Mouse (Mus musculus) lung, postnatal 36 days (tissue): Measurements from ENCODE around the gene Cadm4.
"Not testable (repeated sequence)": the region's sequence is repeated elsewhere in the genome, so short reads cannot be mapped to it uniquely, and the experiment has no call there.

ENCODE experiments used
- DNase-seq: peaks from one replicate; pipeline ENCODE4 v3.0.0; 2022; ENCODE audit warnings: mixed read lengths

Cadm4 gene

DNA sequence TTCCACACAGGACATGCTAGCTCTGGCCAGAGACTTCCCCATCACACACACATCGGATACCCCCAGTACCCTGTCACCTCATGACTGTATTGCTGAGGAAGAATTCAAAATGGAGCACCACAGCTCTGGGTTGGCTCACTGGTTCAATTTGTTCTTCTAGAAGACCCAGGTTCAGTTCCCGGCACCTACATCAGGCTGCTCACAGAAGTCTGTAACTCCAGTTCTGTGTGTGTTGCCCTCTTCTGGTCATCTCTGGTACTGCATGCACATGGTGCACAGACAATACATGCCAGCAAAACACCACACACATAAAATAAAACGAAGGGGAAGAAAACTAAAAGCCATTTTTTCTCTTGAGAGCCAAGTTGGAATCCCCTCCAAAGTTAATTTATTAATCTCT, 12.7 kb upstream of the Cadm4 start:
- DNase-seq, result peak; percentile 37

DNA sequence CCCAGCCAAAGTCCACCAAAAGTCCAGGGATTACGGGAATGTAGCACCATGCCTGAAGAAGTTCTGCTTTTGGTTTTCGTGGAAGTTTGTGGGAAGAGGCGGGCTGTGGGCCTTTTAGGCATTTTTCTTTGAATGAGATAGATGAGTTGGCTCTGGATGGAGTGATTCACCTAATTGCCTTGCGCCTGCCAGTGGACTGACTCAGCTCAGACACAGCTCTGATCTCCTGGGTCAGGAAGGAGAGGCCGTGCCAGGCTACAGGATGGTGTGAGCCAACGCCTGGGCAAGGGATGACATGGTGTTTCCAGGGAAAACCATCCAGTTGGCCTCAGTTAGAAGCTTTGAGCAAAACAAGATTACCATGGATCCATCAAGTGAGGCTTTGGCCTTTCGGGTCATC, 11.5 kb upstream of the Cadm4 start:
- DNase-seq, result peak; percentile 40

DNA sequence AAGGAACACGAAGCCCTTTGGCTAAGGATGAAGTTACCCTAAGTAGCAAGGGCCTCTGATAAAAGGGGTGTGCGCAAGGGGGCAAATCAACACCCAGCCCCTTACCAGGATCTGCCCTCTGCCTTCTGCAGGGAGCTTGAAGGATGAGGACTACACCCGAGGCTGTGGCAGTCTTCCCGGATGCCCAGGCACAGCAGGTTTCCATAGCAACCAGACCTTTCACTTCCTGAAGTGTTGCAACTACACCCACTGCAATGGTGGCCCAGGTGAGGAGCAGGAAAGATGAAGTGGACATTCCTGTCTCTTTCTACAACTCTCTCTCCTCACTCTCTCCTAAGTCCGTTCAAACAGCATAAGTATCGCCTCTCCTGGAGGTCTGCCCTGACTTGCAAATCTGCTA, 9.4 kb upstream of the Cadm4 start:
- DNase-seq, result no peak

DNA sequence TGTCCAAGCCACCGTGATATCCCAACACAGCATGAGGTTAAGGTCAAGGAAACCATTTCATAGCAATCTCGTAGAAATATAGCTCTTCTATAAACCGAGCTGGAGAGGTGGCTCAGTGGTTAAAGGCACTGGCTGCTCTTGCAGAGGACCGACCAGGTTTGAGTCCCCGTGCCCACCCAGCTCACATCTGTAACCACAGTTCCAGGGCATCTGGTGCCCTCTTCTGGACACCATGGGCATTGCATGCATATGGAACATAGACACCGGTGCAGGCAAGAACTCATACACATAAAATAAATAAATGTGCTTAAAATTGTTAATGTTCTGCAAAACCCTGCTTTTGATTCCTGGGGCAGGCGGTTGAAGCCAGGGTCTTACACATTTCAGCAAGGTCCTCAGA, 8.9 kb upstream of the Cadm4 start:
- peak; percentile 57 for DNase-seq

DNA sequence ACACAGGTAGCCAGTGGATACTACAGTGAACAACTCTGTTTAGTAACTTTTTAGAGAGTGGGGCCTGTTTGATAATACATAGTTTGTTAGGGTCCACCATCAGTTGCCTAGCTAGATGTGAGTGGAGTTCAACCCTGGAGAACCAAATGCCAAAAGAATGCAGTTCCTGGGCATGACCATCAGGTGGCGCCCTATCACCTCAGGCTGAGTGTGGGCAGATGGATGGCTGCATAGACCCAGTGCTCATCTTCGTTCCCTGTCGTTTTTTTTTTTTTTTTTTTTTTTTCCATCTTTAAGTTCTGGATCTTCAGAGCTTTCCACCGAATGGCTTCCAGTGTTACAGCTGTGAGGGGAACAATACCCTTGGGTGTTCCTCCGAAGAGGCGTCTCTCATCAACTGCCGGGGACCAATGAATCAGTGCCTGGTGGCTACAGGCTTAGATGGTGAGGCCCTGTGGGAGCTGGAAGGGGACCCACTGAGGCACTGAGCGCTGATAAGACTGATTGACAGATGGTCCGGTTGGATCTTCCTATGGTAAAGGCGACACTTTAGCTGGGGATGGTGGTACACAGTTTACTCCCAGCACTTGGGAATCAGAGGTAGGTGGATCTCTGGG, 7.8 kb upstream of the Cadm4 start:
- DNase-seq, result peak; percentile 69

DNA sequence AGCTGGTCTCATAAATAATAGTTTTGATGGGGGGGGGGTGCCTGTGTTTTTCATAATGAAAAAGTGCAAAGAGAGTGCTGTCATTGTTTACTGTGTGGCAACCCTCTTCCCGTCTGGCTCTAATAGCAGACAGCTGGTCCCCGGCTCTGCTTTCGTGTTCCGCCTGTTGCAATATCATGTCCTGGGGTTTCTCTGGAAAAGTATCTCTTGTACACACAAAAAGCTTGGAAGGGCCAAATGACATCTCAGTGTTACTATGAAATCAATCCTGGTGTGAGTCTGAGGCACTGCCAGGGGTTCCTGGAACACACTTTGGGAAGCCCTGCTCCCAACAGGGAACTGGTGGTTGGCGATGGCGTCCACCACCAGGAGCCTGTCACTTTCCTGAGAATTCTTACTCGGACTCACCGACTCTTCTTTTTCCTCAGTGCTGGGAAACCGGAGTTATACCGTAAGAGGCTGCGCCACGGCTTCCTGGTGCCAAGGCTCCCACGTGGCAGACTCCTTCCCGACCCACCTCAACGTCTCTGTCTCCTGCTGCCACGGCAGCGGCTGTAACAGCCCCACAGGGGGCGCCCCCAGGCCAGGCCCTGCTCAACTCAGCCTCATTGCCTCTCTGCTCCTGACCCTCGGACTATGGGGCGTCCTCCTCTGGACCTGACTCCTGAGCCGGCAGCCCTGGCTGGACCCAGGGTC, 6.9 kb upstream of the Cadm4 start:
- no peak for DNase-seq

DNA sequence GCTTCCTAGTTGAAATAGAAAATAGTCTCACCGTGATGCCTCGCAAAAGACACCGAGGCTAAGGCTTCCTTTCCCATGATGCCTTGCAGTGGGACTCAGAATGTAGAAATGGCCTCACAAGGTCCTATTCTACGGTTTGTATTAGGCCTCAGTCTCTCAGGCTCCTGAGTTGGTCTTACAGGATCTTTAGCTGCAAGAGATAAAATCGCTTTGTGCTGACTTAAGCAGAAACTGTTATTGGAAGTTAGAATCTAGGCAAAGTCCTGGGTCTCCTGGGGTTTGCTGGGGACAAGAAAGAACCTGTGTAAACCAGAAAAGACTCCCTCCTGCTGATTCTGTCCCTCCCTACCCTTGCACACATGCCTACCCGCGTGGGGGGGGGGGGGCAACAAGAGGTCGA, 5.5 kb upstream of the Cadm4 start:
- DNase-seq, result no peak

DNA sequence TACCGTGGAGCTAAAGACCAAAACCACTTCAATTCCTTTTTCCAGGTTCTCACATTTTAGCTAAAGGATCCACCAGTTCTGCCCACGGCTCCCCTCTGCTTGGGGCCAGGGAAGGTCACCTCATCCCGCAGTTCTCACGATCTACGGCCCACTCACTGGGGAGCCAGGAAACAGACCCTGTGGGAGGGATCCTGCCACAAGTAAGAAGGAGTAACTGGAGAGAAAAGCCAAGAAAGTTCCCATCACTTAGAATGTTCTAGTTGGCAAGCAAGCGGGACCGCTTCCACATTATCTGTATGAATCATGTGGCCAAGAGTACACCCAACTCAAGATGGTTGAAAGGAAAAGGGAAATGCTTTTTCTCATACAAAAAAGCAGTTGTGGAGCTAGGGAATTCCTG, 5.0 kb upstream of the Cadm4 start:
- no peak for DNase-seq

DNA sequence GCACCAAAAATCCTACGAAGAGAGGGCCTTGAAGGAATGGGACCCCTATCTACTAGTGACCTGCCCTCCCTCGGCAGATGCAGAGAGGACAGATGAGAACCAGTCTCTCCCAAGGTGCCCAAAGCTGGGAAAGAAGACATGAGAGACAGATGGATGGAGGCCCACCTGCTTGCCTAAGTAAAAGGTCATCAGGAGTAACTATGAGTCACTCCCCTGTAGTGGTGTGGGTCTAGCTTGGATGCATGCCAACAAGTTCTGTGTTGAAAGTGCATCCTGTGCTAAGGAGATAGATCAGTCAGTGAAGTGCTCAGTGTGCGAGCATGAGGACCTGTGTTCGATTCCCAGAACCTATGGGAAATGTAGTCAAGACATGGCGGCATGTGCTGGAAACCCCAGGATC, 2.9 kb upstream of the Cadm4 start:
- no peak for DNase-seq

DNA sequence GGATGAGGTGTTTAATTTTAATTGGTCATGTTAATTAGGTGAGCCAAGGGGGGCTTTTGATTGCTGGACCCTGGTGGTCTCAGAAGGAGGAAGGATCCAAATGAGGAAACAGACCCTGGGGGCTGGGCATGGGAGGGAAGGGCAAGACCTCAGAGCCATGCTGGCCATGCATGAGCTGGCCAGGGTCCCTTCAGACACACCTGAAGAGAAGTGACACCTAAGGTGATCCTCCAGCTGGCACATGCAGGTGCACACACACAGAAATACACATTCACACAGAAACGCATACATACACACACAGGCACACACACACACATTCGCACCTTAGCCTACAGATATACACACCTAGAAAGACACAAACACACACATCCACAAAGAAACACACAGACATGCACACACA, 2.1 kb upstream of the Cadm4 start:
- no peak for DNase-seq

DNA sequence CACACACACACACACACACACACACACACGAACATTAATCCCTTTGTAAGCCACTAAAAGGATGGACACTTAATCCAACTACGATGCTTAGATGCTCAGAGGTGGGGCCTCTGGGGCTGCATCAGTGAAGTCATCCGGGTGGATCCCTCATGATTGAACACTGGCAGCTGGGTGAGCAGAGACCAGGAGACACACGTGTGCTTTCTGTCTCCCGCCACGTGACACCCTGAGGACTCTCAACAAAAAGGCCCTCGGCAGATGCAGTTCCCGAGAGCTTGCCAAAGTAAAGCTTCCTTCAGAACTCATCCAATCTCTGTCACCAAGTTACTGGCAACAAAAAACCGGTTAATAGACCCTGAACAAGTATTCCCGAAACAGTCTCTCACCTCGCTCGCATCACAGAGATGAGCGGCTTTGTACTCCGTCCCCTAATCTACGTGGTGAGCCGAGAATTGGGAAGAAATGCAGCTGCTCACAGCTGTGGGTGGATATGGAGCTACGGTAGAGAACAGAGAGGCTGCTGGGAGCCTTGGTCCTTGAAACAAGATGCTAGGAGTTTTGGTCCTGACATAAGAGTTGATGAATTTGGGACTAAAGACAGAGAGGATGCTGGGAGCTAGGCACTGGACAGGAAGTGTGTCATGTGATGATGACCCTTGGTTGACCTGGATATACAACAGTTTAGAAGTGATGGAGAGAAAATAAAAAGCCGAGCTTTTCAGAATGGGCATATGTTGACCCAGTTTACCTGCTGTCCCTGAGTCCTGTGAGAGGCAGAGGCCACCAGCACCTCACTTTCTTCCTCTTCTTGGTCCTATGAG, 1.5 kb upstream of the Cadm4 start:
- no peak for DNase-seq

DNA sequence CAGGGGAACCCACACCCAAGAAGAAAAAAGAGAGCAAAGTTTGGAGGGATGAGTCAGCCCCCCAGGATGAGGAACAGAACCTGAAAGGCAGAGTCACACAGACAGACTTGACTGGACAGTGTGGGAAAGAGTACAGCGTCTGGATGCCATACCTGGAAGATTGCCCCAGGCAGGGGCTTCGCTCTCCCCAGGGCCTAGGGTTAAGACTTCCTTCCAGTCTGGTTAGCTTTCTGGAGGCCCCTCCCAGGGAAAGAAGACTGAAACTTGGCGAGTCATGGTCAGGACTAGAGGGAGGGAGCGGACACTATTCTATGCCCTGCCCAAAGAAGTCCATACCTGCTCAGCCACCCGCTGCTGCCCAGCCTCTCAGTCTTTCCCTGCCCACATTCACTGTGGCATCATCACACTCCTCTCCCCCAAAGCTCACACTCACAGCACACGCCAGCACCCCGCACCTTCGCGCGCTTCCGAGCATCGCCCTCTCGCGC, 793 bp upstream of the Cadm4 start:
- no peak for DNase-seq

DNA sequence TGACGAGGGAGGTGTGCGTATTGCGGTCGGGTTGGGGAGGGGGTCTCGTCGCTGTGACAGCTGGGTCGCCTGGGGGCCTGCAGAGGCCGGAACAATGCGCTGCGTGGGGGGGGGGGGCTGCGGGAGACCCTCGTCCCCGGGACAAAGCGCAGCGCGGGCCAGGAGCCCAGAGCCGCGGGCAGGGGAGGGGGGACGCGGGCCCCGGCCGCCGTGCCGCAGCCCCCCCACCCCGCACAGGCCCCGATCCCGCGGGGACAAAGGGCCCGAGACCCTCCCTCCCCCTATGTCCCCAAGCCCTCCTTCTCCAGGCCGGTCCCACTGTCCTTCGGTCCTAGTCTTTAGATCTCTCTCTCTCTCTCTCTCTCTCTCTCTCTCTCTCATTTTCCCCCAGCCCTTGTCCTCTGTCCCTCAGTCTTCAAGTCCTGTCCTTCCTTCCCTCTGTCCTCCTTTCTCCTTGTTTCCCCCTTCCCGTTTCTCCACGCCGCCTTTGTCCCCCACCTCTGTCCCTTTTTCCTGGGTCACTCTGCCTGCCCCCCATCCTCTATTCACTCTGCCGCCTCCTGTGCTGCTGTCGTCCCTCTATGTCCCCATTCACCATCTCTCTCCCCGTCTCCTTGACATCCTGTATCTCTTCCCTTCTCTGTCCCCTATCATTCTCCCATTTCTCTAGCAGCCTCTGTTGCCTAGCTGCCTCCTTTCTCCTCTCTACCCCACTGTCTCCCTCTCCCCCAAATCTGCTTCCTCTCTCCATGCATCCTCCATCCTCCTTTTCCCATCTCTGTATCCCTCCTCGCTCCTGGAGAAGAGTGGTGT, 591 bp downstream of the Cadm4 start:
- DNase-seq, result no peak

DNA sequence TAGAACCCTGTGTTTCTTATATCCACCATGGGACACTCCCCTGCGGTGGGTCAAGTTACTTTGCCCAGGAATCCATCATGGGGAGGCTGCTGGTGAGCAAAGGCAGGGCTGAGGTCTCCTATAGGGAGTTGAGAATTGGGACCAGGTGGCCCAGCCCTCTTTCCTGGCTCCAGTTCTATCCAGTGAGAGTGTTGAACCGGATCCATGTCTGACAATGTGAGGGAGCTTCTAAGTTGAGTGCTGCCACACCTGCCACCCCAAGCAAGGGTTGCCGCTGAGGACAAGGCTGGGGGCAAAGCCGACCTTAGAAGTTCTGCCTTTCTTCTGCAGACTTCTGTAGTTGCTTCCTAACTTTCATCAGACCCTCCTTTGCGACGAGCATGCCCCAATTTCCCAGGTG, 1.5 kb downstream of the Cadm4 start:
- not testable (repeated sequence) for DNase-seq

DNA sequence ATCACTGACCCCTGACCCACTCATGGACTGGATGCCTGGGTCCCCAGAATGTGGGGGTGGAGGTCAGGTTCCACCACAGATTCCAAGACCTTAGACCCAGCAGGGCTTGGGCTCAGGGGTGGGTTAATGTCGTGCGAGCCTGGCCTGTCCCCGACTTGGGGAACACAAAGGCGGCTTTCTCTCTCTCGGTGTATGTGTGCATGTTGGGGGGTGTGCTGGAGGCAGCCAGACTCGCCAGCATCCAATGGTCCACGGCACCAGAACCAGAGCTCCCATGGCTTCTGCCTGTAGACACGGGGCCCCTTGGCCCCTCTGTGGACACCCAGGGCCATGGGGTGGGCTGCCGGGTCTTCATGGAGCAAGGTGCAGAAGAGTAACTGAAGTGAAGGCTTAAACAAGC, 3.7 kb downstream of the Cadm4 start:
- DNase-seq, result no peak

DNA sequence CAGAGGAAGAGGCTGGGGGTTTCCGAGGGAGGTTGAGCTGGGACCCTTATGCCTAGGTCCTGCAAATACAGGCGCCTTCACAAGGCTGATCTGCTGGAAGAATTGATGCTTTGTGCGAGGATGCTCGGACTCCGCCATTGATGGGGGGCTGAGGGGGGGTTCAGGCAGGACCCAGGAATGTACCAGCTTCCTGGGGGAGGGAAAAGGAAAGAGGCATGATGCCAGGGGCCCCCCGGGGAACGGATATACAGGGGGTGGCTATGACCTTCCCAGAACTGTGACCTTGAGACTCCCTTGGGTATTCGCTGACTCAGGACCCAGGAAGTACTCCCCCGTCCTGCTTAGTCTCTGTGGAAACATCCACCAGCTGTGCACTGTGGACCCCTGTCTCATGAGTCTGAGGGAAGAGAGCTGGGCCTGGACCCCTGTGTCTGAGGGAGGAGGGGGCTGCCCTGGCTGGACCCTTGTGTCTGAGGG, 4.9 kb downstream of the Cadm4 start:
- DNase-seq, result no peak

DNA sequence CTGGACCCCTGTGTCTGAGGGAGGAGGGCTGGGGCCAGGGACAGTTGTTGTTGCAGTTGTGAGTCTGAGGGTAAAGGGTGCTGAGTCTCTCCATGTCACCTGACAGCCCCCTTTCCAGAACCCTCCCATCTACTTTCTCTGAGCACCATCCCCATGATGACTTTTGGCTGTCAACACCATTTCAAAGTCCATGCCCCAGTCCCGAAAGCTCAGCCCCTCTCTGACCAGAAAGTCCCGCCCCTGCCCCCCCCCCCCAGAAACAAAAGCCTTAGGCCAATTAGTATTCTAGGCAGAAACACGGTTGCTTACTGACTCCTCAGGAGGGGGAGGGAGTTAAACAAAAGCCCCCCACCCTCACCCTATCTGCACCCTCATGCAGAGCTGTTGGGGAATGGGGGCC, 5.6 kb downstream of the Cadm4 start:
- no peak for DNase-seq

DNA sequence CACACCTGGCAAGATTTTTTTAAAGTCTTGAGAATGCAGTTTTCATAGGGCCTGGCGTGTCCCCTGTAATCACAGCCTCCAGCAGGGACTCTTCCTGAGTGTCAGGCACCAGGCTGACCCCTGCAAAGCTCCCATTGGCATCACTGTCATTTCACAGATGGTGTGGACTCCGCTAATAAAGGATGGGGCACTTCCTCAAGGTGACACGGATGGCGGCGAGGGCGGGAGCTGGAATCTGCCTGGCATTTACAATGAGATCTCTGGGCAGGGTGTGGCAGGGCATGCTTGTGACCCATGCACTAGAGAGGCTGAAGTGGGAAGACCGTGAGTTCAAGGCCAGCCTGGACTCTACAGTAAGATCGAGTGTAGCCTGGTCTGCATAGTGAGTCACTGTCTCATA, 6.5 kb downstream of the Cadm4 start:
- no peak for DNase-seq

DNA sequence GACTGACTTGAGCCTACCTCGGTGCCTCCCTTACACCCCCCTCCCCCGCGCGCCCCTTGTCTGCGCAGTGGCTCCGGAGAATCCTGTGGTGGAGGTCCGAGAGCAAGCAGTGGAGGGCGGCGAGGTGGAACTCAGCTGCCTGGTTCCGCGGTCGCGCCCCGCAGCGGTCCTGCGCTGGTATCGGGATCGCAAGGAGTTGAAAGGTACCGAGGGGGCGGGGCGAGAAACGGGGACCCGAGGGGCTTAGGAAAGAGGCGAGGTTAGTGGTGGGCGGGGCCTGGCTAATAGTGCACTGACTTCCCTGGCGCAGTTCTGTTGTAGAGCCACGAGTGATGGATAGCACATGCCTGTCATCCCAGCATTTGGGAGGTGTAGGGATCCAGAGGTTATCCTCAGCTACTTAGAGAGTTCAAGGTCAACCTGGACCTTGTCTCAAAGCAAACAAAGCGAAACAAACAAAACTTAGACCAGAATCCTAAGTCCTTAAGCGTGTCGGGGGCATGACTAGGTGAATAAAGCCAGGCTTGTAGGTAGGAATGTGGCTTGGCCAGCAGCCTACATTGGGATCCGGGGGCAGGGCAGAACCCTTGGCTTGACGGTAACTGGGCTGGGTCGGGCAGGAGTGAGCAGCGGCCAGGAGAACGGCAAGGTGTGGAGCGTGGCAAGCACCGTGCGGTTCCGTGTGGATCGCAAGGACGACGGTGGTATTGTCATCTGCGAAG, 18.2 kb downstream of the Cadm4 start:
- no peak for DNase-seq

DNA sequence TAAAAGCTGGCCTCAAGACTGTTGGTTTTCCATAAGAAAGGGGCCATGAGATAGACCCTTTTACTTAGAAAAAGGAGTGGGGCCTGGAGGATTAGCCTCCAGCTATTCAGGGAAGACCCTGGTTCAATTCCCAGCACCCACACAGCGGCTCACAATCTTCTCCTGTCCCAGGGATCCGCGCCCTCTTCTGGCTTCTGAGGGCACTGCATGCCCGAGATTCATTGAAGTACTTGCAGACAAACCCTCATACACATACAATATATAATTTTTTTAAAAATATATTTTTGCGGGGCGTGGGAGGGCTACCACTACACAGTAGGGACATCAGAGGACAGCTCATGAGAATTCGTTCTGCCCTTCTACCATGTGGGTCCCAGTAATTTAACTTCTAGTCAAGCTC, 19.1 kb downstream of the Cadm4 start:
- peak; percentile 56 for DNase-seq

DNA sequence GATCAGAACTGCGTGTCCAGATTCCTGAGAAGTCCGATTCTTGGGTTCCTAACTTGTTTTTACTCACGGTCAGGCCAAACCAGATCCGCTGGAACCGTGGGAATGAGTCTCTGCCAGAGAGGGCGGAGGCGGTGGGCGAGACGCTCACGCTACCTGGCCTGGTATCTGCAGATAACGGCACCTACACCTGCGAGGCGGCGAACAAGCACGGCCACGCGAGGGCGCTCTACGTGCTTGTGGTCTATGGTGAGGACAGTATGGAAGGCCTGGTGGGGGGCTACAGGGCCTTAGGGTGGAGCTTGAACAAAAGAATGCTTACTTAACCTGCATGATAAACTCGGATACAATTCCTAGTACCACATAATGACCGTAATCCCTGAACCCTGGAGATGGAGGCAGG, 19.7 kb downstream of the Cadm4 start:
- peak; percentile 56 for DNase-seq

DNA sequence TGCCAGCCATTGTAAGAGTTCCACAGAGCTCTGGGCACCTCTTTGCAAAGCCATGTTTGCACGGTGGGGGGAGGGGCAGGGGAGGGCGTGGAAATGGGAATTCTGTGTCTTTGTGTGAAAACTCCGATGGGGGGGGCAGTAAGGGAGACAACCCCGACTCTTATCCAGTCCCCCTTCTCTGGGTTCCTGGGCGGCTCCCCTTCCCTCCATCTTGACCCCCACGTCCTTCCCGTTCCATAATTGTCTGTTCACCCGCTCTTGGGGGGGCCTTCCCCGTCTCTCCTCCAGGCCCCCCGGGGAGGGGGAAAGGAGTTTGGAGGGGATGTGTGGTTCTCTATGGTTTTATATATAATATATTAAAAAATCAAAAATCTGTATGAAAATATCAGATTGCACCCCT, 22.2 kb downstream of the Cadm4 start:
- DNase-seq, result no peak
